13 mouse cellular contexts compared by ENCODE assay signal in the genomic region with DNA sequence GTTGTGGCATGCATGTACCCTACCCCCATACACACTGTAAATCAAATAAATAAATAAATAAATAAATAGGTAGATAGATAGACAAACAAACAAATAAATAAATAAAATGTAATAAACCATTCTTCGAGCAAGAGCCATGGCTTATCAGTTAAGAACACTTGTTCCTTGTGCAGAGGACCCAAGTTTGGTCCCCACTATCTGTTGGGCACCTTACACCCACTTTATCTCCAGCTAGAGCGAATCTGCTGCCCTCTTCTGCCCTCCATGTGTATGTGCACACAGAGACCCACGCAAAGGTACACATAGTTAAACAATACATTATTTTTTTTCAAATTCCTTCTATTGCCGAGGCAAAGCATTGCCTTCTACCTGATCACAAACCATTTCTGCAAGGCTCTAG.
A peak's percentile ranks its signal among the peaks of the same experiment; 100 is the strongest.
DNase-seq lines count a peak whose midpoint lies in the region; ATAC-seq and TF ChIP-seq lines count a peak whose summit lies in the region.
"Had no signal": no experiment of that assay in that cellular context is flagged by ENCODE, and none has a peak within 500 bp of the region (broad histone marks: within the 10 kb centered on the region; RNA-seq: fewer than 3 reads in every experiment).

No protein-coding gene starts in this region.

- H3K4me3 ChIP-seq in forebrain, postnatal 0 days (ENCODE audit: low read depth, low read length), result no peak overlapping the region
- H3K4me3 ChIP-seq in forebrain, embryonic 12.5 days (replicated peaks), result no peak overlapping the region
- H3K4me3 ChIP-seq in lung, adult 2 months (replicated peaks; ENCODE audit: extremely low read depth, low read depth, low read length), result no peak overlapping the region
- H3K4me3 ChIP-seq: forebrain, embryonic 13.5 days; lung, embryonic 15.5 days; myocyte had no signal

- H3K9me3 ChIP-seq in forebrain, postnatal 0 days (ENCODE audit: low read length), result no peaks in the 10 kb centered on the region
- no peaks in the 10 kb centered on the region for H3K9me3 ChIP-seq in forebrain, embryonic 12.5 days
- H3K9me3 ChIP-seq: forebrain, embryonic 13.5 days; lung, embryonic 15.5 days had no signal

- no peak overlapping the region for H3K9ac ChIP-seq in forebrain, postnatal 0 days
- H3K9ac ChIP-seq in forebrain, embryonic 12.5 days, result no peak overlapping the region
- H3K9ac ChIP-seq: forebrain, embryonic 13.5 days had no signal

- H3K4me1 ChIP-seq in forebrain, postnatal 0 days (ENCODE audit: insufficient read depth), result peaks cover 7% of the 10 kb centered on the region; the same call in 1 of the 2 replicates
- H3K4me1 ChIP-seq in forebrain, embryonic 12.5 days, result peaks cover 15% of the 10 kb centered on the region; the same call in 1 of the 2 replicates
- H3K4me1 ChIP-seq in lung, adult 2 months (ENCODE audit: control insufficient read depth, insufficient read depth, low read length), result no peaks in the 10 kb centered on the region

- no peaks in the 10 kb centered on the region for H3K36me3 ChIP-seq in forebrain, postnatal 0 days (ENCODE audit: insufficient read depth)
- no peaks in the 10 kb centered on the region for H3K36me3 ChIP-seq in forebrain, embryonic 12.5 days (replicated peaks)
- H3K36me3 ChIP-seq: lung, embryonic 15.5 days had no signal

- 82% methylated on average over 4 of the region's 4 CpGs for WGBS in forebrain, postnatal 0 days
- 90% methylated on average over 4 of the region's 4 CpGs for WGBS in forebrain, embryonic 12.5 days
- WGBS in lung, adult 2 months, result 87% methylated on average over 4 of the region's 4 CpGs

- DNase-seq in forebrain, postnatal 0 days, result no peak
- no peak for DNase-seq in lung, adult 2 months
- DNase-seq in lung, postnatal 4 days, result no peak
- no peak for DNase-seq in kidney, adult 18-20 months
- no peak for DNase-seq in urinary bladder, postnatal 14 days (ENCODE audit: low spot score)
- DNase-seq: spleen, adult 18-20 months; thymus, postnatal 25 days had no signal

- H3K4me2 ChIP-seq in forebrain, postnatal 0 days (ENCODE audit: low read depth), result no peak overlapping the region
- H3K4me2 ChIP-seq in forebrain, embryonic 12.5 days, result no peak overlapping the region
- H3K4me2 ChIP-seq: forebrain, embryonic 13.5 days; lung, embryonic 15.5 days had no signal

- no peak for TF ChIP-seq POLR2A in lung, adult 2 months (IDR thresholded peaks at IDR 0.05; ENCODE audit: borderline replicate concordance, extremely low read depth, low read depth, low read length)

- no peak overlapping the region for H3K27ac ChIP-seq in forebrain, postnatal 0 days (ENCODE audit: low read depth, low read length)
- H3K27ac ChIP-seq in forebrain, embryonic 12.5 days, result no peak overlapping the region
- H3K27ac ChIP-seq: forebrain, embryonic 13.5 days; lung, embryonic 15.5 days had no signal

- TF ChIP-seq CTCF in forebrain, postnatal 0 days (IDR thresholded peaks at IDR 0.05; ENCODE audit: low read depth), result peak; percentile 42
- TF ChIP-seq CTCF in lung, adult 2 months (IDR thresholded peaks at IDR 0.05; ENCODE audit: insufficient read depth, low read length), result peak; percentile 26; the same call in 1 of the 2 replicates

- H3K27me3 ChIP-seq in forebrain, postnatal 0 days (ENCODE audit: insufficient read depth, low read length), result no peaks in the 10 kb centered on the region
- H3K27me3 ChIP-seq in forebrain, embryonic 12.5 days, result no peaks in the 10 kb centered on the region
- H3K27me3 ChIP-seq: forebrain, embryonic 13.5 days; lung, embryonic 15.5 days had no signal

- no peak for ATAC-seq in forebrain, postnatal 0 days
- no peak for ATAC-seq in forebrain, embryonic 12.5 days (ENCODE audit: low FRiP score)
- ATAC-seq in common myeloid progenitor, adult 5-6 weeks (replicated peaks; ENCODE audit: low read depth, poor library complexity, severe bottlenecking), result peak; percentile 55; the same call in 1 of the 2 replicates
- peak; percentile 65 for ATAC-seq in megakaryocyte progenitor cell, adult 5-6 weeks (replicated peaks; ENCODE audit: poor library complexity)

Comparison
In these comparisons a context has a peak if more than half of its experiments do, and no peak if none do; other contexts are left out.
1. ATAC-seq: peak in common myeloid progenitor, adult 5-6 weeks (single experiment) and megakaryocyte progenitor cell, adult 5-6 weeks (single experiment); none in forebrain, postnatal 0 days (single experiment) and forebrain, embryonic 12.5 days (single experiment).